Mouse (Mus musculus): ENCODE results near the gene Dhcr24.

Dhcr24 gene

DNA sequence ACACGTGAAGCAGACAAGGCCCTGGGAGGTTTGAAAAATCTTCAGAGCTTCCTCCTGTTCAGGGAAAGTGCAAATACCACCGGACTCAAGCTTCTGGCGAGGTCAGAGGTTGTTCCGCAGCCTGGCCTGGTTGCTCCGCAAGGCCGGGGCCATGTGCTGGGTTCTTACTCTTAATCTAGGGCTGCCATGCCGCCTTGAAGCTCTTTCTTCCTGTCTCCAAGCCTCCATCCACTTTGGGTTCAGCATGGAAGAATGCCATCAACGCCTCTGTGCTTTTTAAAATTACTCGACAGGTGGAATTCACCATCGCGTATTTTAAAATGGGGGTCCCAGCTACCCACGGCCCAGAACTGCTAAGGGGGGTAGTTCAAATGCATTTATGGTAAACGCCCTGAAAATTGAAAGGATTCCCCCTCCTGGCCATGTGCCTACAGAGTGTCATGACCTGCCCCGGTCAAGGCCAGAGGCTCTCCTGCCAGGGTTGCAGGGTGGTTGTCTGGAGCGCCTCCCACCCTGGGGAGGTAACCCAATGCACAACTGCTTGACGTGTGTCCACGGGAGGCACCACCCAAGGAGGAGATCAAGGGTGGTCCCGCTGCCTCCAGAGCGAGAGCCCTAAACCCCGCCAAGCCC, 509 bp upstream of the Dhcr24 start:
- DNase-seq = no peak

DNA sequence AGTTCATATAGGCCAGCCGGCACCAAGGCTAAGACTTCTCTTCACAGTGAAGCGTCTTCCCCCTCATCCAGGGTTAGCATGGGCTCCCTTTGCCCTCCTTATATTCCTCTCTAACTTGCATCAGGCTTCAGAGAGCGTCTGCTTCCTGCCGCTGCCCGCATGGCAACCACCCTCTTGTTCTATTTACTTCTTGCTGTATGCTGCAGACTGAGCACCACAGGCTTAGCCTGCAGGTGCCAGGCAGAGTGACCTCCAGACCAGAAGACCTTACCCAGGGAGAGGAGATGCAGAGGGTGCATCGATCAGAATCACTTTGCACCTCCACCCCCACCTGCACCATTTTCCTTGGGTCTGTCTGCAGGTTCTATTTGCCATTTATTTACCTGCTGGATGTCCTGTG, 1.2 kb downstream of the Dhcr24 start:
- no peak for DNase-seq

DNA sequence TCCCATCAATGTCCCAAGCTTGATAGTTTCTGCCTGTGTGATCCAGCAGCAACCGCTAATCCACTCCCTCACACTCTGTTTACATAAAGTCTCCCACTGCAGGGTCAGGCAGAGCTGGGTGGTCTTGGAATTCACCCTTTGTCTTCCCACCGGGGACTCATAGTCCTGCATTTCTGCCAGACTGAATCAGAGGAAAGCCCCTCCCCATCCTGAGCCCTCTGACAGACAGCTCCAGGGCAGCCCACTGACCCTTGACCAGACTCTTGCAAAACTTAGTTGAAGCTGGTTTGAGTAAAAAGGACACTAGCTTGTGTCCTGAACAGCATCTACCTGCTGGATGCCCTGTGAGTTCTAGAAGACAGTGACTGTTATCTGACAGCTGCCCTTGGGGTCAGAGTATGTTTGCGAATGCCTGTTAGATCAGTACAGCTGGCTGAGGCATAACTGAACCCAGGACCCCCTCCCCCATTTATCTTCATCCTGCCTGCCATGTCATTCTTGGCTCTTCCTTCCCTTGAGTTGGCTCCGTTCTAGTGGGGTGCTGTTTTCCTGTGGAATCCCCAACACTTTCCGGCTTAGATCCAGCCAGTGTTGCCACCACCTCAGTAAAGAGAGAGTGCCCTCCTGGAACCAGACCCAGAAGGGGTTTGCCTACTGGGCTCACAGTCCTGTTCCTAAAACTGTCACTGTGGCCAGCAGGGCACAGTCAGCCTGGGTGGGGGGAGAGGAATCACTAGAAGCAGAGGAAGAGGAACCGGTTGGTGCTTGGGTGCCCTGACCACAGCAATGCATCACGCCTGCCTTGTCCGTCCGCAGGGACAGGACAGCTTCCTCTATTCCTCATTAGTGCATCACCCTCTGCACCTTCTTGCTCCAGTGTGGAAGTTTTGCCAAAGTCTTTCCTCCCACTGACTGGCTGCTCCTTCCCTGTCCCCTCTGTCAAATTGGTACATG, 2.3 kb downstream of the Dhcr24 start:
- DNase-seq = no peak

DNA sequence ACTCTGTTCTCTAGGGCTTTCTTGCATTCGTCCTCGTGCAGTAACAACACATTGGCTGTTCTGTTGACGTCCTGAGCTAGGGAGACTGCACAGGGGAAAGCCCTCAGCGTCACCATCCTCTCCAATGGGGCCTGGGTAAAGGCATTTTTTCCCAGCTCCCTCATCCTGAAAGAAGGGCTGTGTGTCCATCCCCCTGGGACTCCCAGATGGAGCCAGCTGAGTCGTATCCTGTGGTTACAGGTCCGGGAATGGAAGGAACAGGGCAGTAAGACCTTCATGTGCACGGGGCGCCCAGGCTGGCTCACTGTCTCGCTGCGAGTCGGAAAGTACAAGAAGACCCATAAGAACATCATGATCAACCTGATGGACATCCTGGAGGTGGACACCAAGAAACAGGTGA, 3.3 kb downstream of the Dhcr24 start:
- no peak for DNase-seq

DNA sequence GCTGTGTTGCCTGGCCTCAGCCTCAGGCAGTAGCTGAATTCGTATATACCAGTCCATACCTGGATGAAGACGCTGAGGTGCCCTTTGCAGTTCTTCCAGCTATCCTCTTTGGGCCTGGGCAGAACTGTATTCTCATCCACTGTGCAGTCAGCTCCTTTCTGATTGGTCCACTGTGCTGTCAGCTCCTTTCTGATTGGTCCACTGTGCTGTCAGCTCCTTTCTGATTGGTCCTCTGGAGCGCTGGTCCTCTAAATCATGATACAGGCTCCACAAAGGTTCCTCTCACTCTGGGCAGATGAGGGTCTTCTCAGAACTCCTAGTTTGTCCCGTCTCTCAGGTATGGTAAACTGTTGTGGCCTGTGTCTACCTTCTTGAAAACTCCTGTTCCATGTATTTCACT, 8.8 kb downstream of the Dhcr24 start:
- DNase-seq = no peak

DNA sequence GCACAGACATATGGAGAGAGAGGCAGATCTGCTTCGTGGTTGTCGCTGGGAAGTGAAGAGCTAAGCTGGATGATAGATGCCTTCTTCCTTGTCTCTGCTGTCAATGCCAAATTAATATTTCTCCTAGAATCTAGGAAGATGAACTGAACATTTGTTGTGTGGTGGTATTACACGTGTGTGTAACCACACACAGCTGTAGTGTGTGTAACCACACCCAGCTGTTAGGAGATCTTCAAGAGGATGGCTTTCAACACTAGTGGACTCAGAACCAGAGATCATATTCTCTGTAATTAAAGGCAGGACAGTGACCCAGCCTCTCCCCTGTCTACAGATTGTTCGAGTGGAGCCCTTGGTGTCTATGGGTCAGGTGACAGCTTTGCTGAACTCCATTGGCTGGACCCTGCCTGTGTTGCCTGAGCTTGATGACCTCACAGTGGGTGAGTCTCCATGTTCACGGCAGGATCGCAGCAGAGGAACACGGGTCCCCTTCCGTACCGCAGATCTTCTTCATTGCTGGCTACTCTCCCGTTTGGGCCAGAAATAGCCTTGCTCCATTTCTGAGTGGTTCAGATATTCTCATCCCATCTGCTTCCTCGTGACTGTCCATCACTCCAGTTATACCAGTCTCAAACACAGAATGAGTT, 10.4 kb downstream of the Dhcr24 start:
- no peak for DNase-seq

DNA sequence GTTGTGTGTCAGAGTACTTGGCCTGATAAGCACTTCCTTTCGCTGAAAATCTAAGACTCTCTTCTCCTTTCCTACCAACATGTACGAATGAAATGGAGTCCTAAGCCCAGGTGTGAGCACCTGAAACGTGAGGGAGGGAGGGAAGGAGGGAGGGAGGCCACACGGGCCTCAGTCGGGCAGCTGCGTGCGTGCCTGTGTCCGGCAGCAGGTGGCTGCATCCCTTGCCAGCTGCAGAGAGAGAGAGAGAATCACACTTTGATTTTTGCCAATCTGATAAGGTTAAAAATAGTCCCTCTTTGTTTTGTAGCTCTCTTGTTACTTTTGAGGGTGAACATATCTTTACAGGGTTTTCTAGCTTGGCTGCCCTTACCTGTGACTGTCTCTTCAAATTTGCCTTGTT, 14.2 kb downstream of the Dhcr24 start:
- no peak for DNase-seq

DNA sequence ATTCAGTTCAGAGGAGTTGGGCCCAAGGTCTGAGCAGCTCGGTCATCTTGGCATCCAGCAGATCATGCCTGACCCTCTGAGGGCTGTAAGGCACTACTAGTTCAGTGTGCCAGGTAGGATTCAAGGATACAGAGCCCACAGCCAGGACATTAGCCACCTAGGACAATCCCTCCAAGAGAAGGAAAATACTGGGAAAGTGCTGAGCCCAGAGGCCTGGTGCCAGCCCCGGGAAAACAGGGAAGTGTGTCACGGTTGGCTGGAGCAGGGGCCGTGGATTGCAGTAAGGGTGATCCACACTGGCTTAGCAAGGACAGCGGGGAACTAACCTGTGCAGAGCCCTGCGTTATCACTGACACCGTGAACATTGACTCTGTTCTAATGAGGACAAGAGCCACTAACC, 16.7 kb downstream of the Dhcr24 start:
- no peak for DNase-seq

DNA sequence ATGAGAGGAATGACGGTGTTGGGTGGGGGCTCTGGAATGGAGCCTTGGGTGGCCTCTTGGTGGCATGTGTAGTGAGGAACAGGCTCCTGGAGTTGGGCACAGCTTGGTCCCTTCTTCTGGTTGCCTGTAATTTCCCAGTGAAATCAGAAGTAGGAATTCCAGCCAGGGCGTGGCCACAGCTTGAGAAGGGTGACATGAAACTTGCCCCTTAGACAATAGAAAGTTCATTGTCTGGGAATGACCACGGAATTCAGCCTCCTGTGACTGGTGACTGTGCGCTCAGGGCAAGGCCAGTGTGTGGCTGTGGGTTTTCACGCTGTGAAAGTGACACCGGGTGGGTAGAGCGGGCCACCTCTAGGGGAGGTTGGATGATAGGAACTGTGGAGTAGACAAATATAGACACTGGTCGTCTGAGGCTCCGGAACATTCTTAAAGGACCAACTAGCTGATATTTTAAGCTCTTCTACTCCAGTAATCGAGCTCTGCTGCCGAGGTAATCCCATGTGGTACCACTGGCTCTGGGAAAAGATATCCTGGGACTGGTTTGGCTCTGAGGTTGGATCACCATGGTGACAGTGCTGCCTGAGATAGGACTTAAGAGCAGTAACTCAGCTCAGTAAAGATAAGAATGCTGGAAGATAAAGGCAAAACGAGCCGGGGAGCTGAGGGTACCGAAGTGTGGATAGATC, 20.5 kb downstream of the Dhcr24 start:
- no peak for DNase-seq

DNA sequence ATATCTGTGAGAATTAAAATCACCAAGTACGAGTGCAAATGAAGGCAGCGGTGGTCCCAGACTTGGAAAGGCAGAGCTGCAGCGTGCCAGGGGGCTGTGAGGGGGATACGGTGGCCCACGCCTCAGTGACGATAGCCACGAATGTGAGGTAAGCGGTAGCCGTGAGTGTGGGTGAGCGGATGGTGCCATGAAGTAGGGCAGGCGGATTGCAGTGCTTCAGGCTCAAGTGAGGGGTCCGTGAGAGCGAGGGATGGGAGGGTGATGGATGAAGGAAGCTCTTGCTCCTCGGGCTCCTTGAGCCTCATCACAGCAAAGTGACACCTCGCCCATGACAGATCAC, 21.0 kb downstream of the Dhcr24 start:
- no peak for DNase-seq

DNA sequence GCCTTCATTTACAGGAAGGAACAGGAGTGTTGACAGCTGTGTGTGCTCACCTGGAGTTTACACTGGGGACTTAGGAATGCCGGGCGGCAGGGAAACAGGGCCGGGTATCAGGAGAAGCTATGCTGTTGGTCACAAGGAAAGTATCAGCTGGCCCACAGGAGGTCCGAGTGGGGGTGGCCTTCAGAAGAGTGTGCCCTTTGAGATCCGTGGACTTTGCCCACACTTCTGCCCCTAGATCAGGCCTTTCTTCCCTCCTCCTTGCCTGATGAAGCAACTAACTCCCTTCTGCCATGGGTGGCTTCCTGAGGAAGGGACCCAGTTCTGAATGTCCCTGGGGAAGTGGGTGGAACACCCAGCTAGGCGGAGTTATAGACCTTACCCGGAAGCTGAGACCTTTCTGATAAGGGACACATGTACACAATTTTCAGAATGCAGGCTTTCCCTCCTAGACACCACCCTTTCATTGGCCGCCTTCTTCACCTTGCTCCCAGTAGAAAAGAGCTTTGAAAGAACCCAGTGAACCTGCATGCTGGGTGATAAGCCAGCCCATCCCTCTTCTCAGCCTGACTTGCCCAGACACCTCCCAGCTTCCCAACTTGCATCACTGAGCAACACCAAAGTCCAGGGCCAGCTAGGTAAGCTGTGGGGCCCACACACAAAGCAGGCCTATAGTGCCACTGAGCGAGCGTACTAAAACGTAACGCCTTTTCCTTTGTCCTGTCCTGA, 21.8 kb downstream of the Dhcr24 start:
- no peak for DNase-seq

DNA sequence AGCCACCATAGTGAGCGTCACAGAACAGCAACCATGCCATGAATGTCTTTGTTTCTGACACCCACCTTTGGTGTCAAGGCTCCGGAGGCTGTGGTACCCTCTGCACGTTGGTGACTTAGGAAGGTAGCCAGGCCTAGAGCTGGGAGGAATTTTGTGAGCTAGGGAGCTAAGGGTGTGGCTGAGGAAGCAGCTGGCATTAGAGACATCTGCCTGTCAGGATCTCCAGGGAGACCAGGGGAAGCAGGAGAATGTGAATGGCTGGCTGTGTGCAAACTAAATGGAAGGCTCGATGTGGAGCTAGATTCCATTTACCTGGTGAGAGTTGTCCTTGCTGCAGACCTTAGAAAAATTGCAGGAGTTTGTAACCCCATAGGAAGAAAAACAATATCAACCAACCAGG, 23.8 kb downstream of the Dhcr24 start:
- no peak for DNase-seq

DNA sequence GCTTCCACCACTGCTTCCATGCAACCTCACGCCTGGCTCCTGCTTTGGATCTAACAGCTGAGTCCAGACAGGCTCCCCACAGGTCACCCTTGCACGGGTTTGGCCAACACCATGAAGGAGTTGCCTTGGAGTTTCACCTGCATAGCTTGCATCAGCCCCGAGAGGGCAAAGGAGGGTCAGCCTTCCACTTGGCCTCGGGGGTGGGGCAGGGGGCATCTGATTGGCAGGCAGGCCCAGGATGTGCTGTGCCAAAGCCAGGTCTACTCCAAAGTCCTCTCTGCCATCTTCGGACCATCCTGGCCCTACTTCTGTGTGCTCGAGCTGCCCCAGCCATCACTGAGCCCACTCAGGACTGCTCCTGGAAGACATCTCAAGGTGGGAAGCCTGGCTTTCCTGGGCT, 26.2 kb downstream of the Dhcr24 start:
- DNase-seq = no peak

DNA sequence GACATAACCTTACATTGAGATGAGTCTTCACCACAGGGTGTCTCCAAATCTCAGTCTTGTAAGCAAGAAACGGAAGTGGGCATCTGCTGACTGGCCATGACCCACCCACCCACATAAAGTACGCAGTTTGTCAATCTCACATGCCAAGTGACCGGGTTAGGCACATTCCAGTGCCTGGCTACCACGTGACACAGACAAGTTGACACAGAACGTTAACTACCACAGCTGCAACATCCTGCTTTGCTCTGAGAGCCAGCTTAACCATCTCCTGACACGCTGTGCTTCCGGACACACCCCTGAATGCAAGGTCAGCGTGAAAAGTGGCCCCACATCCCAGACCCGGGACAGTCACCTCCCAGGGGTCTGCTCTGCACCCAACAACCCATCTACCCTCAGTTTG, 29.3 kb downstream of the Dhcr24 start:
- DNase-seq = no peak

DNA sequence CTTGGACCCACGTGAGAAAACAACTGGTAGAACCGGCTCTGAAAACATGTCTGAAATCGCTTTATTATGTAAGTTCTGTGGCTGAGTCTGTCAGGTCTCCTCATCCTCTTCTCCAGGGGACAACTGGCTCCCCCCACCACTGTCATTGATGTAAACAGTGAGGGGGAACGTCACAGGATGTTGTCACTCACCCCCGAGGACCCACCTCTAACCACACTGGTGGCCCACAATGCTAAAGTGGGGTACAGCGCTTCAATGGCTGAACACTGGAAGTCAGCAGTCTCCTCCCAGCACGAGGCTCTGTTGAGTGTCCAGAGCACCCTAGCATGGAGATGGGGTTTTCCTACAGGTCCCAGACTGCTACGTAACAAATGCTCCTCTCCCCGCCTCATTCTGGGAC, 30.0 kb downstream of the Dhcr24 start:
- no peak for DNase-seq

DNA sequence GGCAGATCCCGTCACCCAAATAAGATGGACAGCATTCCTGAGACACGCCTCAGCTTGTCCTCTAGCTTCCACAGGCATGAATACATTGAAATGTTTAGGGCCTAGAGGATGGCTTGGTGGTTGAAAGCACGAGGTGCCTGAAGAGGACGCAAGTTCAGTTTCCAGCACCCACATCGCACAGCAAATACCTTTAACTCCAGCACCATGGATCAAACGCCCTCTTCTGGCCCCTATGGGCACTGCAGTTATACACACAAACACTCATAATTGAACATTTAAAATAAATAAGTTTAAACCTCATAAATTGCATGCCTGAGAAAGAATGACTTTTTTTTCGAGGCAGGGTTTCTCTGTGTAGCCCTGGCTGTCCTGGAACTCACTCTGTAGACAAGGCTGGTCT, 32.8 kb downstream of the Dhcr24 start:
- no peak for DNase-seq

DNA sequence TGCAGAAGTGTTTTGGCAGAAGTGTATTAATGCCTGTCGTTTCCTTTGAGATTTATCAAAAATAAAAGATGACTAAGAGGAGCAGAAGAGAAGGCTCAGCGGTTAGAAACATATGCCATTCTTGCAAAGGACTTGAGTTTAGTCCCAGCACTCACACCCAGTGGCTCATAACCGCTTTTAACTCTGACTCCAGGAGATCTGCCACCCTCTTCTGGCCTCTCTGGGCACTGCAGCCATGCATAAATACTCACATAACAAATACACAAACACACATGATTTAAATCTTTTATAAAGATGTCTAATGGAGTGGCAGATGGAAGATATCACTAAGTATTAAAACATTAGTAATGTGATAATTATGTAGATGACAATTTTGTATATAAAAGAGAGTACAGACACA, 35.4 kb downstream of the Dhcr24 start:
- no peak for DNase-seq

DNA sequence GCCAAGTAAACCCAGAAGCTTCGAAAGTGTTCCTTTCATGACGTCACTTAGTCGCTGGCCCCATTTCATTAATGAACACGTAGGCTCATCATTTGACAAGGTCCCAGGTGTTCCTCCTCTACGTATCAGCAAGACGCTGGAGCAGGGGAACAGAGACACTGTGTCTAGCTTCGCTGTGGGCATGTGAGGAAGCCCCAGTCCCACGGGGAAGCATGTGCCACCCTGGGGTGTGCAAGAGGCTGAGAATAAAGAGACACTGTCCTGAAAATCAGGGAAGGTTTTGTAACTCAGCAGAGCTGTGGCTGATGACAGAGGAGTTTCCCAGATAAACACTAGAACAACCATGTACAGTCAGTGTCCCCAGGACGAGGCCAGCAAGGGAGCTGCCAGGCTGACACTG, 36.2 kb downstream of the Dhcr24 start:
- DNase-seq = no peak

DNA sequence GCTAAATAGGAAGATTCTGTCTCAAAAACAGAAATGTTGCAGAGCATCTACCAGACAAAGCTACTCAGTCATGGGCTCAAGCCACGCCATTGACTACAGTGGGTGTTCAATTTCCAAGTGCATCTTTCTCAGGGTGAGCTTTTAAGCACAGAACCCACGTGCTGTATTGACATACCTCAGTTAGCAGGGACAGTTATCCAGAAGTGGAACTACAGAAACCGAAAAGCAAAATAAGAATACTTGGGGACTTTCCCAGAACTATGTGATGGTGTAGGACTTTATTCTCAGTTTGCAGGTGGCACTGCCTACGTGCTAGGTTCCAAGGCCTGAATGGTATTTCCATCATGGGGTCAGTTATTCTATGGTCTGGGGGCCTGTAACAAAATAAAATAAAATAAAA, 36.9 kb downstream of the Dhcr24 start:
- DNase-seq = no peak

DNA sequence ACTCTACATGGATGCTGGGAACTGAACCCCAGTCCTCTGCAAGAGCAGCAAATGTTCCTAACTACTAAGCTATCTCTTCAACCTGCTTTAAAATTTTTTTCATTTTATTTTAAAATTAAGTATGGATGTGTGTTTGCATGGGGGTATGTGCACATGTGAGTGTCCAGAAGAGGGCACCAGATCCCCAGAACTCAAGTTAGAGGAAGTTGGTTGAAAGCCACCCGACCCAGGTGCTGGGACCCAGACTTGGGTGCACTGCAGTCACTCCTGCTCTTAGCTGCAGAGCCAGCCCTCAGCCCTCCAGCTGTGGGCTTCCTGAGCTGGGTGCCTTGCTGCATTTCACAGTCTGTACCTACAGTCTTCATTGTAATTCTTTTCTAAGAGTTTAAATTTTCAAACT, 38.6 kb downstream of the Dhcr24 start:
- no peak for DNase-seq

DNA sequence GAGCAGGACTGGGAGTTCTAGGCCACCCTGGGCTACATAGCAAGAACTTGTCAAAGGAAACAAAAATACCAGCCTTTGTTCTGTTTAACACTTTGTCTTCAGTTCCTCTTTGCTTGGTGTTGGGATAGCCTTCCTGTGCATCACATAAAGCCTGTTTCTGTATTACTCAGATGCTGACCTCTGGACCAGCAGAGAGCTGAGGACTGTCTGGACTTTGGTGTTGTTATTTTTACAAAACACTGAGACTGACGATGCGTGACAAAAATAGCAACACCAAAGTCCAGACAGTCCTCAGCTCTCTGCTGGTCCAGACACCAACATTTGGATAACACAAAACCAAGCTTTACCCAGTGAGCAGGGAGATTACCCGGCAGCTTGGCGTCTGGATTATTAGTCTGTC, 39.9 kb downstream of the Dhcr24 start:
- DNase-seq = no peak

DNA sequence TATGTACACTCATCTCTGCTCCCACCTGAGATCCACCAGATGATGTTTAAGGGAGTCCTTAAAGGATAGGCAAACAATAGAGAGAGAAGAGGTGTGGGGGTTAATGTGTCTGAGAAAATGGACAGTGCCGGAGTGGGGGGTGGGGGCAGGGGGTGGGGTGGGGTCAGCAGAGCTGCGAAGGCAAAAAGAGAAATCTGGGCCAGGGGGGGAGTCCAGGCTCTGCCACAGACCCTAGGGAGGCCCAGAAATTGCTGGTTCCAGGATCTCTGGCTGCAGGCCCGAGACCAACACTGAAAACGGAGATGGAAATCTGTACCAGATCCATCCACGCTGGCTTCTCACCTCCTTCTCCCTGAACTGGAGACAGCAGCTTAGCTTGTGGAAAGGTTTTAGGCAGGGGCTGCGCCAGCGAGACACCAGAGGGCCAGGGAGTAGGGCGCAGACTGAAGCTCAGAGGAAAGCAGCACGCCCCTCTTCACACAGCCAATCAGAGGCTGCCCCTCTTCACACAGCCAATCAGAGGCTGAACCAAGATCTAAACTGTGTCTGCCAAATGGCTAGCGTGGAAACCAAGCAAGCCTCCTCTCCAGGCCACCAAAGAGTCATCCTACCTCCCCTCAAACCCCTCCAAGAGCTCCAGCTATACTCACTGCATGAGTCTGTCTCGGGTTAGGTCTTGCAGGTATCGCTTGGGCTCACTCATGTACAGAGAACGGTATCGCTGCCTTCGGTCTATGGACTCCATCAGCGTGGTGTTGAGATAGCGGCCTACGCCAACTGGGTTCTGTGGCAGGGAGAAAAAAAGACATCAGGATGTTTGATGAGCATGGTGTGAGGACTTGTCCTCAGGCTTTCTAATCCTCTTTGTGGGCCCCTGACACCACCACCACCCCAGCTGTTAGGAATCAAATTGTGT, 46.1 kb downstream of the Dhcr24 start:
- DNase-seq = no peak
